In genomic region chr13:27996557-27996956, GRCm38 (mm10) we compare ENCODE assay signal across 12 mouse cellular contexts. TPM values are rescaled to one million over a fixed set of nuclear protein-coding genes. Genes with fewer than 3 reads are reported as not detected.
"Had no signal": no experiment of that assay in that cellular context is flagged by ENCODE, and none has a peak within 500 bp of the region (broad histone marks: within the 10 kb centered on the region; RNA-seq: fewer than 3 reads in every experiment).

No protein-coding gene starts in this region.

RNA-seq across cellular contexts. Expression of gene Prl4a1, which starts 19.5 kb away (rescaled TPM):
- polyA plus RNA-seq: hindbrain, embryonic 14.5 days; limb, embryonic 13.5 days; liver, embryonic 11.5 days; liver, embryonic 15.5 days; lung, embryonic 15.5 days; midbrain, embryonic 10.5 days; midbrain, embryonic 14.5 days; myocyte; neural tube, embryonic 11.5 days; neural tube, embryonic 15.5 days; small intestine, adult 2 months; thymus, postnatal 0 days had no signal
